Mouse (Mus musculus) stomach, postnatal 0 days (tissue): Measurements from ENCODE around the gene Nr2f2.

ENCODE experiments used
- CTCF ChIP-seq: IDR thresholded peaks from 2 replicates; pipeline ENCODE4 v1.5.1; 2016; ENCODE audit warnings: antibody characterized with exemption, low read depth, mild to moderate bottlenecking, moderate library complexity
- EP300 ChIP-seq: optimal IDR thresholded peaks from 2 replicates; pipeline ENCODE3; 2016; ENCODE audit warnings: antibody characterized with exemption

GRCm38 (mm10) chr7:70360611-70361382 is 5.7 kb downstream of the Nr2f2 start:
- no peak; the same call in 1 of the 2 replicates for TF ChIP-seq CTCF
- no peak for TF ChIP-seq EP300
